Mouse (Mus musculus) liver, adult 2 months (tissue): ENCODE measurements around the gene Zfp990.

ENCODE experiments used
- CTCF ChIP-seq: fragments of 200-500 bp; IDR thresholded peaks from 2 replicates; pipeline ENCODE4 v1.5.1; 2011; ENCODE audit warnings: low read depth, low read length, control low read depth
- POLR2A ChIP-seq: fragments of 200-500 bp; IDR thresholded peaks from 2 replicates; pipeline ENCODE4 v1.6.1; 2011; ENCODE audit warnings: low read length, control low read depth; ENCODE audit not compliant: insufficient read depth; ENCODE audit errors: extremely low read depth

- TF ChIP-seq CTCF (peak; percentile 9; the same call in 1 of the 2 replicates), POLR2A (no peak)
These were observed 32.4 kb upstream of the Zfp990 start for GRCm38 (mm10) chr4:145478128-145478527.
